Mouse (Mus musculus): Measurements from ENCODE around the gene Twf2.

- TF ChIP-seq POLR2A (IDR thresholded peaks at IDR 0.05; ENCODE audit: insufficient read depth, low read length) (no peak), CTCF (IDR thresholded peaks at IDR 0.05; ENCODE audit: low read depth, low read length) (no peak), EP300 (IDR thresholded peaks at IDR 0.05; ENCODE audit: insufficient read depth, low read depth, low read length) (no peak)
These were observed 27.8 kb downstream of the Twf2 start for GRCm38 (mm10) chr9:106230734-106231106.

All from ES-Bruce4 (cell line).